Mouse (Mus musculus) kidney, adult 18-20 months (tissue): Measurements from ENCODE around the gene Fam177a.
"Not testable (repeated sequence)": the region's sequence is repeated elsewhere in the genome, so short reads cannot be mapped to it uniquely, and the experiment has no call there.

ENCODE experiments used
- DNase-seq: peaks from one replicate; pipeline ENCODE4 v3.0.0; 2021

Fam177a gene

DNA sequence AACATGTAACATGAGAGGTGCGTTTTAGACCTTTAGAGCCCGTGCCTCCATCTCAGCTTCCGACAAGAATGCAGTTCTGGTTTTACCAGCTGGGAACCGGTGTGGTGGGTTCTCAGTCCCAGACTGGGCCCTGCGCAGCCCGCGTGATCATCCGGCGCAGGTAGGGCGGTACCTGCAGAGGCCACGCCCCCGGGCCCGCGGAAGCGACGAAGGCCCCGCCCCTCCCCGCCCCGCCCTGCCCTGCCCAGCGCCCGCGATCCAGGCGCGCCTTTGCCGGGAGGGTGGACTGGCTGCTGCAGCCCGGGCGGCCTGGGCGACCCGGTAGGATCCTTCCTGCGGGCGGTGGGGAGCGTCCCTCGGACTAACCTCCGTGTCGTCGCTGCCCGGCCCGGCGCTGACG lies at the start of gene Fam177a:
Fam177a (plus strand) TSS at position 228 of the 400 bp plus-strand sequence.
- DNase-seq, result not testable (repeated sequence)

DNA sequence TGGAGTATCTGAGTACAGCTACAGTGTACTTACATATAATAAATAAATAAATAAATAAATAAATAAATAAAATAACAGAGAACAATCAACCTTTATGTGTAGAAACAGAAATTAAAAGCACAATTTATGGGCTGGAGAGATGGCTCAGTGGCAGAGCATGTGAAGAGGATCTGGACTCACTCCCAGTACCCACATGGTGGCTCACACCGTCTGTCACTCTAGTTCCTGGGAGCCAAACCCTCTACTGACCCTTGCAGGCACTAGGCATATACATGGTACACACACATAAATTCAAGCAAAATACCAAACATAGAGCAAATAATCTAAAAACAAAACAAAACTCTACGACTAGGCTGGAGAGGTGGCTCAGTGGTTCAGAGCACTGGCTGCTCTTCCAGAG lies 49.0 kb upstream of the Fam177a start:
- DNase-seq, result no peak

DNA sequence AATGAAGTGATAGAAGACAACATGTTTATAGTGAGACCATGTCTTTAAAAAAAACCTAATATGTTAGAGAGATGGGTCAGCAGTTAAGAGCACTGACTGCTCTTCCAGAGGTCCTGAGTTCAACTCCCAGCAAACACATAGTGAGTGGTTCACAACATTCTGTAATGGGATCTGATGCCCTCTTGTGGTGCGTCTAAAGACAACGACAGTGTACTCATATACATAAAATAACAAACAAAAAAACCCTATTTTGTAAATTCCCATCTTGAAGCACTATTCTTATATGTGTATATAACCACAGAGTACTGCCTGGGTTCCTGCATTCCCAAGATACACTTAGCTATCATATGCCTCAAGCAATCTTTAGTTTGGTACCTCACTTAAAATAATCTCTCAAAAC lies 45.6 kb upstream of the Fam177a start:
- not testable (repeated sequence) for DNase-seq

DNA sequence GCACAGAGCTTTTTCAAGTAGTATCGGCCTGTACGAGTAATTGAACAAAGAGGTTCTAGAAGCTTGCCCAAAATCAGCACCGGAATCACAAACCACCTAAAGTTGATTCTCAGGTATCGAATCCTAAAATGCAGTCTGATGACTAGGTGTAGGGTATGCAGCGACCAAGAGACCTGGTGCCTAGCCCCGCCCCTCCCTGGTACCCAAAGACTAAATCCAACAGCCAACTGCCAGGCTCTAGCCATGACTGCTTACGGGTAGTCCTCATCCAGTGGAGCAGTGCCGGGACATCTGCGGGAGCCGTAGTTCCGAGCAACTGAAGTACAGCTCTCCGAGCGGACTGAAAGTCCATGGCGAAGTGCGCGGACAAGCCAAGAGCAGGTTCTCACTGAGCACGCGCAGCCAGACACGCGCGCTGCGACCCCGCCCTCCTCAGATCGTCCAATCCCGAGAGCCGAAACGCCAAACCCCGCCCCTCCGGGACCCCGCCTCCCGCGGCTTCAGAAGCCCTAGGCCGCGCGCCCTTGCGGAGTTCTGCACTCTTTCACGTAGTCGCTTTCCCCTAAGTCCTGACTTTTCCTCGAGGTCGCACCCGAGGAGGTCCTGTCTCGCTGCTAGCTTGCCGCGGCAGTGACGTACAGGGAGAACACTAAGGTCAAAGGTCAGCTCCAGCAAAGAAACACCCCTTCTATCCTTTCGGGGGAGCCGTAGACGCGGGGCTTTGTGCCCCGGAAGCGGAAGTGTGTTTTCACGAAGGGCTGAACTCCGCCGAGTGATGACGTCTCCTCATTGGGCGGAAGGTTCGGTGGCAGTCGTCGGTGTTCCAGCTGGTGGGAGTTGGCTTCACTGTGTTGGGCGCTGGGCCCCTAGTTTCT lies 44.3 kb upstream of the Fam177a start, which contains the start of the genes 2700097O09Rik and Srp54a:
2700097O09Rik (minus strand) TSS at position 385 of the 875 bp plus-strand sequence.
Srp54a (plus strand) TSS at position 537 of the 875 bp plus-strand sequence.
- peak; percentile 96 for DNase-seq

DNA sequence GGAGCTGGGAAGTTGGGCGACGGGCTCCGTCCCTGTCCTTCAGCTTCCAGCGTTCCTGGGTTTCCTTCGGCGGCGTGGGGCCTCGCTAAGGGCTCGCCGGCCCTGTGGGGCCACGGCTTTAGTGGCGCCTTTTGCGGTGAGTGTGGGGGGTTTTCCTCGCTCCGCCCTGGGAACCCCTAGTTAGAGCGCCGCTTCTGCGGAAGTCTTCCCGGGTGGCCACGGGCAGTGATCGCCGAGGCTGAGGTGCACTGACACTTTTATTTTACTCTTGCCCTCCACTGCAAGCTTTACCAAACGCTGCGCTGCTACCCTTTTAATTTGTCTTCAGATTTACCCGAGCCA lies 43.7 kb upstream of the Fam177a start:
- DNase-seq, result not testable (repeated sequence)

DNA sequence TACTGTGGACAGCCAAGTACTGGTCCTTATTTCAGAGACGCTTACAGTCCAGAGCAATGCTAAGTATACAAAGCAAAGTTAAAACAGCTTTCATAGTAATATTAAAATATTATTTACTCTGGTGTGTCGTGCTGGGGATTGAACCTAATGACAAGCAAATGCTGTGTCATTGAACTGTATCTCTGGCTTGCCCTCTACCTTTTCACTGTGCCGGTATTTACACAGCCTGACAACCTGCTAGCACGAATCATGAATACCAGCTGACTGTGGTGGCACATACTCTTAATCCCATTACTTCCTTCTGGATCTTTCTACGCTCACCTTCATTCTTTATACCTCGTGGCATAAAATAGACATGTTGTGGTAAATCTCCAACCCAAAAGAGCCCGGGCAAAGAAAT lies 32.1 kb upstream of the Fam177a start:
- not testable (repeated sequence) for DNase-seq

DNA sequence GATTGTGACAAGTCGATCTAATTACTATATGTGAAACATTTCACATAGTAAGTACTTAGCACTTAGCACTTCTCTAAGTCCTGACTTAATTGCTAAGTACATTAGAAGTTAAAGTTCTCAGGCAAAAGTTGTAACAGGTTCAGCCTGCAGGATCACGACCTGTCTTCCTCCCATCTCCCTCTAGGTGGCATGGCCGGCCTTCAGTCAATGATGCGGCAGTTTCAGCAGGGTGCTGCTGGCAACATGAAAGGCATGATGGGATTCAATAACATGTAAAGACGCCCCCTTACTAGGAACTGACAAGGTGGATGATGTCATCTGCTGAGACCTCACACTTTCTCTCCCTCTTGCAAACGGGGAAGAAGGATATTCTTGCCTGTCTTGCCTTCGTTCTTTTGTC lies 11.7 kb upstream of the Fam177a start:
- not testable (repeated sequence) for DNase-seq

DNA sequence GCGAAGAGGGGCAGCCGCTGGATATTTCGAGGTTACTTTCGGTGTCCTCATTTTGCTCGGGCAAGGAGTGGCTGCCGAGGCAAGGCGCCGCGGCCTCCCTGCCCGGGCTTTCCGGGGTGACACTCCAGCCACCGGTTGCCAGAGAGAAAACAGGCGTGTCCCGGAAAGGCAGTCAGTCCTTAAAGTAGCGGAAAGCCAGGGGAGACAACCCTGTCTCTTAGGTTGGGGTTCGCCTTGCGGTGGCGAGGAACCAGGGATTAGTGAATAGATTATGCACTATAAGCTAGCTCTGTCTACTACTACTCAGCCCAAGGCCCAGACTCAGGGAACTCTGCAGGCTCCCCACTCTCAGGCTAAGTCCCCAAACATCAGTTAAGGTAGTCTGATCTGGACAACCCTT lies 462 bp downstream of the Fam177a start:
- not testable (repeated sequence) for DNase-seq

DNA sequence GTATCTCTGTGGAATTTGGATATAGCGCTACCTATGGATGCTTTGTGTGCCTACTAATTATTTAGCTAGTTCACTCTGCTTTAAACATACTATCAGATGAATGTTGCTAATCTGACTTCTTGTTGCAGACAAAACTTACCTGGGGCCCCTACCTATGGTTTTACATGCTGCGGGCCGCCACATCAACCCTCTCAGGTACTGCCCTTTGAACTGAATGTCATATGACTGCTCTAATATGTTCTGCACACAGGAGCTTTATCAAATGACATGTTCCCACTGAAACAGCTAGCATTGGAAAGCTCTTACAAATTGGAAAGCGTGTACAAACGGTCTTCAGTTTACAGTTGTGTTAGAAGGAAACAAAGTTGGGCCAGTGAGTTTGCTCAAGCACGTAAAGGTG lies 11.3 kb downstream of the Fam177a start:
- not testable (repeated sequence) for DNase-seq

DNA sequence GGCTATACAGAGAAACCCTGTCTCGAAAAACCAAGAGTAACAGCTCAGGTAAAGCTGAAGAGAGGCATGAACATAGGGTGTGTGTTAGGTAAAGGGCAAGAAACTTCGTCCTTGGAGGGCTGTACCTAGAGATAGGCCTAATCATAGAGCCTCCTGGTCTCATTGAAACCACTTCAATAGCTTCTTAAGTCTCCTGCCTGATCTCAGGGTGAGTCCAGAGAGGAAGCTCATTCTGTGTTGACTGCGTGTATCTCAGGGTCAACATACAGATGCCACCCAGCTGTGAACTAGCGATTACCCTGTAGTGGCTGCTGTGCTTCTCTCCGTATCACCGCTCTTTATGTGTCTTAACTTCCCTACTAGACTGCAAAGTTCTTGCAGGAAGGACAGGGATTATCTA lies 13.6 kb downstream of the Fam177a start:
- not testable (repeated sequence) for DNase-seq

DNA sequence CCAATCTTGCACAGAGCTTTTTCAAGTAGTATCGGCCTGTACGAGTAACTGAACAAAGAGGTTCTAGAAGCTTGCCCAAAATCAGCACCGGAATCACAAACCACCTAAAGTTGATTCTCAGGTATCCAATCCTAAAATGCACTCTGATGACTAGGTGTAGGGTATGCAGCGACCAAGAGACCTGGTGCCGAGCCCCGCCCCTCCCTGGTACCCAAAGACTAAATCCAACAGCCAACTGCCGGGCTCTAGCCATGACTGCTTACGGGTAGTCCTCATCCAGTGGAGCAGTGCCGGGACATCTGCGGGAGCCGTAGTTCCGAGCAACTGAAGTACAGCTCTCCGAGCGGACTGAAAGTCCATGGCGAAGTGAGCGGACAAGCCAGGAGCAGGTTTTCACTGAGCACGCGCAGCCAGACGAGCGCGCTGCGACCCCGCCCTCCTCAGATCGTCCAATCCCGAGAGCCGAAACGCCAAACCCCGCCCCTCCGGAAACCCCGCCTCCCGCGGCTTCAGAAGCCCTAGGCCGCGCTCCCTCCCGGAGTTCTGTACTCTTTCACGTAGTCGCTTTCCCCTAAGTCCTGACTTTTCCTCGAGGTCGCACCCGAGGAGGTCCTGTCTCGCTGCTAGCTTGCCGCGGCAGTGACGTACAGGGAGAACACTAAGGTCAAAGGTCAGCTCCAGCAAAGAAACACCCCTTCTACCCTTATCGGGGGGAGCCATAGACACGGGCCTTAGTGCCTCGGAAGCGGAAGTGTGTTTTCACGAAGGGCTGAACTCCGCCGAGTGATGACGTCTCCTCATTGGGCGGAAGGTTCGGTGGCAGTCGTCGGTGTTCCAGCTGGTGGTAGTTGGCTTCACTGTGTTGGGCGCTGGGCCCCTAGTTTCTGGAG lies 30.5 kb downstream of the Fam177a start, which contains the start of gene Srp54b:
Srp54b (plus strand) TSS at position 546 of the 890 bp plus-strand sequence.
- not testable (repeated sequence) for DNase-seq

DNA sequence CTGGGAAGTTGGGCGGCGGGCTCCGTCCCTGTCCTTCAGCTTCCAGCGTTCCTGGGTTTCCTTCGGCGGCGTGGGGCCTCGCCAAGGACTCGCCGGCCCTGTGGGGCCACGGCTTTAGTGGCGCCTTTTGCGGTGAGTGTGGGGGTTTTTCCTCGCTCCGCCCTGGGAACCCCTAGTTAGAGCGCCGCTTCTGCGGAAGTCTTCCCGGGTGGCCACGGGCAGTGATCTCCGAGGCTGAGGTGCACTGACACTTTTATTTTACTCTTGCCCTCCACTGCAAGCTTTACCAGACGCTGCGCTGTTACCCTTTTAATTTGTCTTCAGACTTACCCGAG lies 31.1 kb downstream of the Fam177a start:
- DNase-seq, result not testable (repeated sequence)

DNA sequence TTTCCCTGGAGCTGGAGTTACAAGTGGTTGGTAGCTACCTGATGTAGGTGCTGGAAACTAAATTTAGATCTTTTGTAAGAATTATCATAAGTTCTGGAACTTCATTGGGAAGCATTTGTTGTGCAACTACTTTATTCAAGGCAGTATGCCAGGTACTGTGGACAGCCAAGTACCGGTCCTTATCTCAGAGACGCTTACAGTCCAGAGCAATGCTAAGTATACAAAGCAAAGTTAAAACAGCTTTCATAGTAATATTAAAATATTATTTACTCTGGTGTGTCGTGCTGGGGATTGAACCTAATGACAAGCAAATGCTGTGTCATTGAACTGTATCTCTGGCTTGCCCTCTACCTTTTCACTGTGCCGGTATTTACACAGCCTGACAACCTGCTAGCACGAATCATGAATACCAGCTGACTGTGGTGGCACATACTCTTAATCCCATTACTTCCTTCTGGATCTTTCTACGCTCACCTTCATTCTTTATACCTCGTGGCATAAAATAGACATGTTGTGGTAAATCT lies 42.8 kb downstream of the Fam177a start:
- DNase-seq, result not testable (repeated sequence)

DNA sequence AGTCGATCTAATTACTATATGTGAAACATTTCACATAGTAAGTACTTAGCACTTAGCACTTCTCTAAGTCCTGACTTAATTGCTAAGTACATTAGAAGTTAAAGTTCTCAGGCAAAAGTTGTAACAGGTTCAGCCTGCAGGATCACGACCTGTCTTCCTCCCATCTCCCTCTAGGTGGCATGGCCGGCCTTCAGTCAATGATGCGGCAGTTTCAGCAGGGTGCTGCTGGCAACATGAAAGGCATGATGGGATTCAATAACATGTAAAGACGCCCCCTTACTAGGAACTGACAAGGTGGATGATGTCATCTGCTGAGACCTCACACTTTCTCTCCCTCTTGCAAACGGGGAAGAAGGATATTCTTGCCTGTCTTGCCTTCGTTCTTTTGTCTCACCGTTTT lies 63.4 kb downstream of the Fam177a start:
- DNase-seq, result not testable (repeated sequence)

DNA sequence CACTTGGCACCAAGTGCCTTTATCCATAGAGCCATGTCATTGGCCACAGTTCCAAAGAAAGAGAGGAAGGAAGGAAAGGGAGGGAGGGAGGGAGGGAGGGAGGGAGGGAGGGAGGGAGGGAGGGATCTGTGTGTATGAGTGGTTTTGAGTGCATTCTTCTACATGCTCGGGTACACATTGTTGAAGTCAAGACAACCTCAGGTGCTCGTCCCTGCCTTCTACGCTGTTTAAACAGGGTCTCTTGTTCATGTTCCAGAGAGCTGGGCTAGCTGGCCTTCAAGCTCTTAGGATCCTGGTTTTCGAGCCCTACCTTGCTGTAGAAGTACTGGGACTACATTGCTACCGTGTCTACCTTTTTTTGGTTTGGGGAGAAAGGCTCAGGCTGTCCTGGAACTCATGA lies 64.9 kb downstream of the Fam177a start:
- DNase-seq, result not testable (repeated sequence)
